Mouse (Mus musculus) 3134 (cell line): ENCODE results near the gene Plcd3.

Experiments
- DNase-seq: peaks from one replicate; pipeline ENCODE4 v3.0.0-alpha.2; 2011; ENCODE audit warnings: low spot score; ENCODE audit not compliant: insufficient read length; ENCODE audit errors: extremely low read depth

The Plcd3 gene

DNA sequence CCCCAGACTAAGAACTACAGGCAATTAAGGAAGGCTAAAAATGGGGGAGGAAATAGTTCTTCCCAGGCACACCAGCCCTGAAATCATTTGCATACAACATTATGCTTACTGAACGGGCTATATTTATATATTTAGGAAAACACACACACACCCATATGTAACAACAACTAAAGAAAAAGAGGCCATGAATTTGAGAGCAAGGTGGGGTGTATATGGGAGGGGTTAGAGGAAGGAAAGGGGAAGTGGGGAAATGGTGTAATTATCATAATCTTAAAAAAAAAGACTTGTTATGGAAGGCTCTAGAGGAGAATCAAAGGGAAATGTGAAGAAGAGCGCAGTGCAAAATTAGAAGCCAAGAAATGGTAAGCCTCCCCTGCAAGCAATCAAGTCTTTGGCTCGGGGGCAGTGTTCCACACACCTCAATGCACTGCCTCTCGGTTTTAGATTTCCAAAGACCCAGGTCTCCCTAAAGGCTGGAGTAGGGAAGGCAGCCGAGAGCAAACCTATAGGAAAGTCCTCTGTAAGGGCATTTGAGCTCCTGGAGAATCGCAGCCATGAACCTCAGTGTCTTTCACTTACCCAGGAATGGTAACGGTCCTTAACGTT, 73.8 kb downstream of the Plcd3 start:
- DNase-seq: no peak

DNA sequence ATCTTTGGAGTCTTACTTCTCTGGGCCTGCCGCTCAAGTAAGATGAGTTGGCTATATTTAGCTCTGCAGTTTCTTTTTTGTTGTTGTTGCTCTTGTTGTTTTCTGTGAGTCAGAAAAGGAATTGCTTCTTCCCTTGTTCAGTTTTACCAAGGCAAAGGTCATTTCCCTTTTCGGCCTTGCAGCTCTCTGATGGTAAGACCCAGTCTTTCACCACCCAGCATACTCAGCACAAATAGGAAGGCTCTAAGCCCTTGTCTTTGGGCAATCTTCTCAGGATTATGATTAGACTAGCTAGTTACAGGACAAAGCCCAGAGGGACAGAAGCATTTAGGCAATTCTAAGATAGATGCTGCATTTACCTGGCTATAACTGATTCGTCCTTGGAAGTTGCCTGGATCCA, 74.6 kb downstream of the Plcd3 start:
- DNase-seq: no peak

DNA sequence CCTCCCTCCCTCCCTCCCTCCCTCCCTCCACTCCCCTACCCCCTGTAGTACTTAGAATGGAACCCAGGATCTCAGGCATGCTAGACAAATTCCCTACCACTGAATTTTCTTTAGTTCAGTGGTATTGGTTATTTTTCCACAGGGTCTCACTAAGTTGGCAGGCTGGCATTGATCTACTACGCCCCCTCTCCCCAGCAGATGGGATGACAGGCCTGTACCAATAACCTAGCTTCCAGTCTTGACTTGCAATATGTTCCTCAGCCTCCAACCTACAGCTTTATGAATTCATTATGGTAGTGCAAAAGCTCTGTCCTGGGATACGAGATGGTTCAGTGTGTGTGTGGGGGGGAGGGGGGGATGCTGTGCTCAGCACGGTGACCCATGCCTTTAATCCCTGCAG, 77.5 kb downstream of the Plcd3 start:
- no peak for DNase-seq

DNA sequence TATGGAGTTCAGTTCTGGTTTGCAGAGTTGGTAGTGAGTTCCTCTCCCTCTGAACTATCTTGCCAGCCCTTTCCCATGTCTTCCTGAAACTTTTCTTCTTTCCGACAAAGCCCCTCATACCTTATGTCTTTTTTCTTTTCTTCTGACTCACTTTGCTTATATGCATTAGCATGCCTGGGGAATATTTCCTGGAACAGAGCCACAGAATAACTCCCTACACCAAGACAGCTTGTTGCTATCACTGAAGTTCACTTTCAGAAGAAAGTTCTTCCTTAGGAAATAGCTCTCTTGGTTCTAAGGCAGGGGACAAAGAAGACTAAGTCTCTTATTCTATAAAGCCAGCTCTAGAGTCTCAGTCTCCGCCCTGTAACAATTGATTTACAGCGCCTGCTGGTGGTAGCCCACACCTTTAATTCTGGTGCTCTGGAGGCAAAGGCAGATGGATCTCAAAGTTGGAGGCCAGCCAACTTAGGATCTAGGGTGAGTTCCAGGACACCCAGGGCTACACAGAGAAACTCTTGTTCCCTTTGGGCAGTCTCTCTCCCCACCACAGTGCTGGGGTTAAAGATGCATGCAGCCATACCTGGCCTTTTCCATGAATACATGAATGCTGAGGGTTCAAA, 80.6 kb downstream of the Plcd3 start:
- no peak for DNase-seq
